Comparison of ENCODE assay signal across 1 mouse cellular context in the genomic region with DNA sequence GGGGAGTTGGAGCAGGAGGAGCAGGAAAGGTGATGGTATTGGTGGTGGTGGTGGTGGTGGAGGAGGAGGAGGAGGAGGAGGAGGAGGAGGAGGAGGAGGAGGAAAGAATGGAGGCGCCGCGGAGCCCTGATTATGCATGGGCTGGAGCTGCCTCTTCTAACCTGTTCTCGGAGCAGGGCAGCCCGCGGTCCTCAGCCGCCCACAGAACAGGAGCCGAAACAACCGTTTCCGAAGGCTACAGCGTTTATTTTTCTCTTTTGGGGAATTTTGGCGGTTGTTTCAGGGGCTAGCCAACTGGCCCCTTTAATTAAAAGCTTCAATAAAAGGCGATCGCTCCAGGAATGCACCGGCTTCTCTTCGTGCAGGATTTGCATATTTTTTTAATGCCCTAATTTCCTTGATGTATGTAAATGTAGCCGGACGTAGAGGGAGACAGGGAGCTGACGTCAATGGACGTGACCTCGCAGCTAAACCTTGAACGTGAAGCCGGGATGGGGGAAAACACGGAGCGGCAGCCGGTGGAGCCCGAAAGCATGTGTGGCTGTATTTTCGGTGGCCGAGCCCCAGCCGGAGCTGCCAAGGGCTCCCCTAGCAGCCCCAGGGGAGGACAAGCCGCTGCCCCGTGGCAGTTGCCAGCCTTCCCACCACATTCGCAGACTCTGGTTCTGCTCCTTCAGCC.
TF ChIP-seq lines count a peak whose summit lies in the region.

No protein-coding gene starts in this region.

TF ChIP-seq in CH12.LX, 34 proteins besides CTCF, POLR2A, EP300 and RAD21 (continued from another document):
- TF ChIP-seq JUND (conservative IDR thresholded peaks at IDR 0.05; ENCODE audit: low read depth, low read length), result no peak
- TF ChIP-seq E2F4 (IDR thresholded peaks at IDR 0.05; ENCODE audit: insufficient replicate concordance, low read depth, low read length), result no peak
- no peak for TF ChIP-seq POLR2AphosphoS2 (IDR thresholded peaks at IDR 0.05; ENCODE audit: low read depth, low read length)
